Mouse (Mus musculus): ENCODE measurements around the gene Mettl26. TPM values are rescaled to one million over a fixed set of nuclear protein-coding genes. Genes with fewer than 3 reads are reported as not detected.

Mettl26 gene
- polyA plus RNA-seq, 1 experiment from 2014 or later = 69.8 TPM

GRCm38 (mm10) chr17:25875171-25876136 lies 580 bp downstream of the Mettl26 start:
- H3K27ac ChIP-seq (replicated peaks) = peak overlapping the region; percentile 91
- H3K9me3 ChIP-seq = no peaks in the 10 kb centered on the region
- peaks cover 32% of the 10 kb centered on the region for H3K36me3 ChIP-seq (replicated peaks)
- H3K4me1 ChIP-seq = peaks cover 64% of the 10 kb centered on the region
- peak overlapping the region; percentile 73 for H3K4me3 ChIP-seq
- peak; percentile 93 for DNase-seq (ENCODE audit: low spot score)
- no peaks in the 10 kb centered on the region for H3K27me3 ChIP-seq (replicated peaks; ENCODE audit: low read depth, poor library complexity, severe bottlenecking)
- WGBS = 2% methylated on average over 59 of the region's 59 CpGs

DNA sequence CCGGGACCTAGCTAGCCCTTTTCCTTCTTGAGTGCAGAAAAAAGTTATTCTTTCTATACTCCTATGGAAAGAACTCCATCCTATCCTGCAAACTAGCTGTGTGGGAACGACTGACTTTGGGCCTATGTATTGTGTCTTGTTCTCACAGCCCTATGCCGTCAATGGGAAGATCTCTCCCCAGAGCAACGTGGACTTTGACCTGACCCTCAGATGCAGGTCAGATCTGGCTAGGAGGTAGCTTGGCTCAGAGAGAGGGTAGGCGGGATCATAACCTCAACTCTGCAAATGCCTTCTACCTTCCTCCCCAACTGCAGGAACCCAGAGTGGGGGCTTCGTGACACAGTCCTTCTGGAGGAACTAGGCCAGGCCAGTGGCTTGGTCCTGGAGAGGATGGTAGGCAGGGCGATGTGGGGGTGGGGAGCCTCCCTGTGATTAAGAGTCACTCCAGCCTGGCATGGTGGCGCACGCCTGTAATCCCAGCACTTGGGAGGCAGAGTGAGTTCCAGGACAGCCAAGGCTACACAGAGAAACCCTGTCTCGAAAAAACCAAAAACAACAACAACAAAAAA lies 1.6 kb downstream of the Mettl26 start:
- no peak for DNase-seq (ENCODE audit: low spot score)
- H3K9me3 ChIP-seq = no peaks in the 10 kb centered on the region
- H3K27ac ChIP-seq (replicated peaks) = peak overlapping the region; percentile 91
- WGBS = 48% methylated on average over 10 of the region's 10 CpGs
- no peaks in the 10 kb centered on the region for H3K27me3 ChIP-seq (replicated peaks; ENCODE audit: low read depth, poor library complexity, severe bottlenecking)
- peak overlapping the region; percentile 73 for H3K4me3 ChIP-seq
- H3K4me1 ChIP-seq = peaks cover 74% of the 10 kb centered on the region
- peaks cover 32% of the 10 kb centered on the region for H3K36me3 ChIP-seq (replicated peaks)

DNA sequence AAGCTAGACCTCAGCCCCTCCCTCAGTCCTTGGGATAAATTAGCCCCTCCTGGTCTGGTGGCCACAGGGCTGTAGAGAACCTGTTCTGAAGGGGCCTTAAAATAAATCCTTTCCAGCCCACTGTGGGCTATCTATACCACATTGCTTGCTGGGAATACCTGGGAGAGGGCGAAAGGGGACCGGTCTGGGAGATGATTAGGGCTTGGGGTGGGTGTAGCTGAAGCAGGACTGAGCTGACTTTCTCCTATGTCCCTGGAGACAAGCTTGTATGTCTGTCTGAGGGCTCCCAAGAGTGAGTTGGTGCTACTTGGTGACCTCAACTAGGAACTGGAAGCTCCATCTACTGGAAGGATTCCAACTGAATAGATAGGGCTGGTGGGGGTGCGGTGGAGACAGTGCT lies 2.2 kb downstream of the Mettl26 start:
- peak overlapping the region; percentile 73 for H3K4me3 ChIP-seq
- H3K4me1 ChIP-seq = peaks cover 80% of the 10 kb centered on the region
- 89% methylated on average over 3 of the region's 3 CpGs for WGBS
- no peak overlapping the region for H3K27ac ChIP-seq (replicated peaks)
- peaks cover 32% of the 10 kb centered on the region for H3K36me3 ChIP-seq (replicated peaks)
- no peaks in the 10 kb centered on the region for H3K9me3 ChIP-seq
- no peak for DNase-seq (ENCODE audit: low spot score)
- H3K27me3 ChIP-seq (replicated peaks; ENCODE audit: low read depth, poor library complexity, severe bottlenecking) = no peaks in the 10 kb centered on the region

- no peak for DNase-seq (ENCODE audit: low spot score)
- Histone ChIP-seq H3K27me3 (replicated peaks; ENCODE audit: low read depth, poor library complexity, severe bottlenecking) (no peaks in the 10 kb centered on the region), H3K4me1 (peaks cover 85% of the 10 kb centered on the region), H3K27ac (replicated peaks) (no peak overlapping the region), H3K9me3 (no peaks in the 10 kb centered on the region), H3K36me3 (replicated peaks) (peaks cover 41% of the 10 kb centered on the region), H3K4me3 (no peak overlapping the region)
- 94% methylated on average over 32 of the region's 32 CpGs for WGBS
Observed at GRCm38 (mm10) chr17:25877741-25878610, 3.1 kb downstream of the Mettl26 start.

DNA sequence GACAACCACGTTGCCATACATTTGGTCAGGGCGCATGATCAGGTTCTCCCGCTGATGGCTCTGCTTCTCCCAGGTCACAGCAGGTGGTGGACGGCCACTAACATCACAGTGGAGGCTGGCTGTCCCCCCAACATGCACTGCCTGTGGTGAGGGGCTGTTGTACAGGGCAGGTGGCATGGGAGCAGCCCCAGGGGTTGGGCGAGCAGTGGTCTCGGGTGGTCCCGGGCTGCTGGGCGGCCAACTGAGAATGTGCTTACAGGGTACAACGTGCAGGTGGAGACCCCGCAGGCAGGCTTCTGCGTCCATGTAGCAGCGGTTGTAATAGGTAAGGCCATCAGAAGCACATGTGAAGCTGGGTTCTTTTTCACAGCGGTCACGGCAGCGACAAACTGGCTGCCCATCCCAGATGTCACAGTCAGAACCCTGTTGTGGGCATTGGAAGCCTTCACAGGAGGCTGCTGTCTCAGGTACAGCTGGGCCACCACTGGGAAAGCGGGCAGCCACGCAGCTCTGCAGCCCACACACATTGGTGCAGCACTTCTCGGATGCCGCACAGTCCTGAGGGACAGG lies 3.8 kb downstream of the Mettl26 start:
- WGBS = 89% methylated on average over 19 of the region's 19 CpGs
- no peak for DNase-seq (ENCODE audit: low spot score)
- Histone ChIP-seq H3K4me1 (peaks cover 88% of the 10 kb centered on the region), H3K27ac (replicated peaks) (peak overlapping the region; percentile 89), H3K36me3 (replicated peaks) (peaks cover 49% of the 10 kb centered on the region), H3K27me3 (replicated peaks; ENCODE audit: low read depth, poor library complexity, severe bottlenecking) (no peaks in the 10 kb centered on the region), H3K4me3 (peak overlapping the region; percentile 36), H3K9me3 (no peaks in the 10 kb centered on the region)

DNA sequence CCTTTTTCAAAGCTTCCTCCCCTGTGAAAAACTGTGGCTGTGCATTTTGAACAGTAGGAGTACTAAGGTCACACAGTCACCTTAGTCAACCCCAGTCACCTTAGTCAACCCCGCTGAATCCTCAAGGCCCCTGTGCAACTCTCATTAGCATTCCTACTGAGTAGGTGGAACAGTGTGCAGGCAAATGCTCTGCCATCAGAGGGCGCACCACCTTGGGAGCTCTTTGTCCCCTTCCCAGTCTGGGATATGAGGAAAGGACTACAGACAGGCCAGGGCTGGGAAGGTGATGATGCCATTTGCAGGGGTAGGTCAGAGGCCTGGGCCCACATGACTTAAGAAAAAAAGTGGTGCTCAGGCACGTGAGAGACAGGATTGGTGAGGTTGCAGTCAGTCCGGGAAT lies 4.4 kb downstream of the Mettl26 start:
- 49% methylated on average over 4 of the region's 4 CpGs for WGBS
- DNase-seq (ENCODE audit: low spot score) = peak; percentile 54
- no peaks in the 10 kb centered on the region for H3K9me3 ChIP-seq
- peaks cover 54% of the 10 kb centered on the region for H3K36me3 ChIP-seq (replicated peaks)
- H3K27me3 ChIP-seq (replicated peaks; ENCODE audit: low read depth, poor library complexity, severe bottlenecking) = no peaks in the 10 kb centered on the region
- peak overlapping the region; percentile 36 for H3K4me3 ChIP-seq
- peaks cover 88% of the 10 kb centered on the region for H3K4me1 ChIP-seq
- peak overlapping the region; percentile 89 for H3K27ac ChIP-seq (replicated peaks)

DNA sequence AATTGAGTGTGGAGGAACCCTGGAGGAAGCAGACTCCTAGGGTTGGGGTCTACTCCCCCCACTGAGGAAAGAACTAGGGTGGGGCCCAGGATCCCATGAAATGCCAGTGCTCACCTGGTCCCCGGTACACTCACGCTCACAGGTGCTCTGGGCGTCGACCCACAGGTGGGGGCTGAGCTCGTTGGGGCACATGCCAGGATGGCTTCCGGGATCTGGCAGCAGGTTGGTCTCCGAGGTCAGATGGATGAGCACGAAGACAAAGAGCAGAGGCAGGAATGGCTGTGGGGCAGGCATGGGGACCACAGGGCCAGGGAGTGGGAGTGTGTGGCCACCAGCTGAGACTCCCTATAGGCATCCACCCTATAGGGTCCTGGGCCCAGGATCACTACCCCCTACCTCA lies 4.9 kb downstream of the Mettl26 start:
- no peak for DNase-seq (ENCODE audit: low spot score)
- peak overlapping the region; percentile 89 for H3K27ac ChIP-seq (replicated peaks)
- no peaks in the 10 kb centered on the region for H3K27me3 ChIP-seq (replicated peaks; ENCODE audit: low read depth, poor library complexity, severe bottlenecking)
- peak overlapping the region; percentile 36 for H3K4me3 ChIP-seq
- 71% methylated on average over 8 of the region's 8 CpGs for WGBS
- H3K9me3 ChIP-seq = no peaks in the 10 kb centered on the region
- peaks cover 91% of the 10 kb centered on the region for H3K4me1 ChIP-seq
- H3K36me3 ChIP-seq (replicated peaks) = peaks cover 59% of the 10 kb centered on the region

GRCm38 (mm10) chr17:25880196-25880910 lies 5.5 kb downstream of the Mettl26 start, which contains the start of gene Wfikkn1:
Wfikkn1 (minus strand) TSS chr17:25880858.
- WGBS = 23% methylated on average over 5 of the region's 5 CpGs
- DNase-seq (ENCODE audit: low spot score) = peak; percentile 58
- peak within 1 kb of the TSS; percentile 36 for H3K4me3 ChIP-seq
- H3K27me3 ChIP-seq (replicated peaks; ENCODE audit: low read depth, poor library complexity, severe bottlenecking) = no peaks in the 10 kb centered on the region
- peaks cover 65% of the 10 kb centered on the region for H3K36me3 ChIP-seq (replicated peaks)
- H3K4me1 ChIP-seq = peaks cover 97% of the 10 kb centered on the region
- peak within 1 kb of the TSS; percentile 89 for H3K27ac ChIP-seq (replicated peaks)
- no peaks in the 10 kb centered on the region for H3K9me3 ChIP-seq

GRCm38 (mm10) chr17:25880913-25881641 lies 6.2 kb downstream of the Mettl26 start:
- peaks cover 99% of the 10 kb centered on the region for H3K4me1 ChIP-seq
- WGBS = 2% methylated on average over 5 of the region's 5 CpGs
- peak overlapping the region; percentile 36 for H3K4me3 ChIP-seq
- peak; percentile 79 for DNase-seq (ENCODE audit: low spot score)
- no peaks in the 10 kb centered on the region for H3K27me3 ChIP-seq (replicated peaks; ENCODE audit: low read depth, poor library complexity, severe bottlenecking)
- H3K36me3 ChIP-seq (replicated peaks) = peaks cover 67% of the 10 kb centered on the region
- peak overlapping the region; percentile 89 for H3K27ac ChIP-seq (replicated peaks)
- H3K9me3 ChIP-seq = no peaks in the 10 kb centered on the region

GRCm38 (mm10) chr17:25881691-25882090 lies 6.8 kb downstream of the Mettl26 start:
- Histone ChIP-seq H3K4me3 (peak overlapping the region; percentile 36), H3K36me3 (replicated peaks) (peaks cover 69% of the 10 kb centered on the region), H3K9me3 (no peaks in the 10 kb centered on the region), H3K27me3 (replicated peaks; ENCODE audit: low read depth, poor library complexity, severe bottlenecking) (no peaks in the 10 kb centered on the region), H3K4me1 (peaks cover 93% of the 10 kb centered on the region), H3K27ac (replicated peaks) (peak overlapping the region; percentile 89)
- DNase-seq (ENCODE audit: low spot score) = peak; percentile 66
- 10% methylated on average over 4 of the region's 4 CpGs for WGBS

- peak; percentile 49 for DNase-seq (ENCODE audit: low spot score)
- peaks cover 70% of the 10 kb centered on the region for H3K36me3 ChIP-seq (replicated peaks)
- 15% methylated on average over 5 of the region's 5 CpGs for WGBS
- no peaks in the 10 kb centered on the region for H3K27me3 ChIP-seq (replicated peaks; ENCODE audit: low read depth, poor library complexity, severe bottlenecking)
- H3K4me1 ChIP-seq = peaks cover 87% of the 10 kb centered on the region
- peak overlapping the region; percentile 89 for H3K27ac ChIP-seq (replicated peaks)
- H3K4me3 ChIP-seq = 0 out of 2 replicates have a peak overlapping the region, but pooled peaks have one; percentile 4
- no peaks in the 10 kb centered on the region for H3K9me3 ChIP-seq
Observed at GRCm38 (mm10) chr17:25882306-25882705, 7.4 kb downstream of the Mettl26 start.
